Mouse (Mus musculus) lung, embryonic 14.5 days (tissue): ENCODE measurements around the gene A630001G21Rik. TPM values are rescaled to one million over a fixed set of nuclear protein-coding genes. Genes with fewer than 3 reads are reported as not detected.

Experiments used
- ATAC-seq: fragments of 200-750 bp; cut with Nextera tagmentation; 2 replicates; pipeline ENCODE4 v1.8.0; 2017; ENCODE audit warnings: mild to moderate bottlenecking, moderate TSS enrichment, moderate library complexity; ENCODE audit not compliant: insufficient read depth
- DNase-seq: peaks from one replicate; pipeline ENCODE4 v3.0.0-alpha.2; 2015
- H3K27ac ChIP-seq: fragments of 300-500 bp; sonication (generic); 2 replicates; pipeline ENCODE4 v1.5.1; 2014; ENCODE audit warnings: low read depth, mild to moderate bottlenecking, moderate library complexity
- H3K27me3 ChIP-seq: fragments of 300-500 bp; sonication (generic); 2 replicates; pipeline ENCODE4 v1.6.1; 2014; ENCODE audit warnings: low read length, control low read depth; ENCODE audit not compliant: insufficient read depth
- H3K36me3 ChIP-seq: fragments of 300-500 bp; sonication (generic); 2 replicates; pipeline ENCODE4 v1.6.1; 2014; ENCODE audit warnings: control low read depth; ENCODE audit not compliant: insufficient read depth
- H3K4me1 ChIP-seq: fragments of 300-500 bp; sonication (generic); 2 replicates; pipeline ENCODE4 v1.6.1; 2014; ENCODE audit warnings: antibody characterized with exemption, control low read depth; ENCODE audit not compliant: insufficient read depth
- H3K4me2 ChIP-seq: fragments of 300-500 bp; sonication (generic); 2 replicates; pipeline ENCODE4 v1.6.1; 2014; ENCODE audit warnings: mild to moderate bottlenecking
- H3K4me3 ChIP-seq: fragments of 300-500 bp; sonication (generic); 2 replicates; pipeline ENCODE4 v1.5.1; 2014; ENCODE audit warnings: low read depth, low read length
- H3K9ac ChIP-seq: fragments of 300-500 bp; sonication (generic); 2 replicates; pipeline ENCODE4 v1.6.1; 2014
- H3K9me3 ChIP-seq: fragments of 300-500 bp; sonication (generic); 2 replicates; pipeline ENCODE4 v1.6.1; 2016; ENCODE audit warnings: low read depth, low read length, control low read depth
- CTCF ChIP-seq: IDR thresholded peaks from 2 replicates; pipeline ENCODE4 v1.5.1; 2016; ENCODE audit warnings: antibody characterized with exemption, low read depth
- WGBS: fragments of 180-500 bp; shearing (Covaris S2); extraction: QIAGEN DNeasy Blood & Tissue Kit; methylation state at CpG from one replicate; pipeline ENCODE4 v1.1.7; 2014; 5-methylcytosine and 5-hydroxymethylcytosine counted together
- polyA plus RNA-seq: library from polyadenylated mRNA; unstranded; fragments of >200 nt; fragmentation: Nextera tagmentation; extraction: Ambion mirVana; gene quantifications from 2 replicates; pipeline ENCODE4 v1.2.1, GENCODE M21; 2014

Gene A630001G21Rik
- polyA plus RNA-seq, 1 experiment from 2014 or later = 1.4 TPM

DNA sequence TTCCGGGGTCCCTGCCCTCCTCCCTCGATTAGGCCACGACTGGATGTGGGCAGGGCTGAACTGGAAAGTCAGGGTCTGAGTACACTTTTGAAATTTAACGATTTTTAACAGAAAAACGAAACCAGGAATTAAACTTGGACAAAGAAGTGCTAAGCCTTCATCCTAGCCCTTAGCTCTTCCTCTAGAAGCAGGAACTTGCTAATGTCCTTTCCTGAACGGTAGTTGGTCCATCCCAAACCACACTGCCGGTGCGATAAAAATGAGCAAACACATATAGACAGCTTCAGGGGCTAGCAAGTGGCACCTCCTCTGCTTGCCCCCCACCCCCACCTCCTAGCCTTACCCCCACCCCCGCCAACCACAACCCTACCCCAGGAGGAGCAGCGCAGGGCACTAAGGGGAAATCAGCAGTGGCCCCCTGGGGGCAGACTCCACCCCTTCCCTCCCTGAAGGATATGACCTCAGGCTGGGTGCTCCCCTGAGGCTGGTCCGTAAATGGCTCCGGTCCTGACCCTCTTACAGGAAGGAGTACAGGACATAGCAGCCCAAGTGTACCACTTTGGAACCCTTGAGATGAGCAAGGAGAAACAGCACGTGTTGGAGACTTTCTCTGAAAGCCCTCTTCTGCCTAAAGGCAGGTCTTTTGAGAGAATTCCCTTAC, 42.9 kb downstream of the A630001G21Rik start:
- H3K4me3 ChIP-seq = peak overlapping the region; percentile 27; the same call in 1 of the 2 replicates
- H3K9me3 ChIP-seq = no peaks in the 10 kb centered on the region
- 0 out of 2 replicates have a peak overlapping the region, but pooled peaks have one; percentile 6 for H3K9ac ChIP-seq
- H3K27me3 ChIP-seq = no peaks in the 10 kb centered on the region
- 65% methylated on average over 13 of the region's 13 CpGs for WGBS
- DNase-seq (peak; percentile 12), ATAC-seq (peak; percentile 64)
- H3K4me1 ChIP-seq = no peaks in the 10 kb centered on the region
- no peak for TF ChIP-seq CTCF
- H3K4me2 ChIP-seq = peak overlapping the region; percentile 59
- H3K36me3 ChIP-seq = no peaks in the 10 kb centered on the region
- no peak overlapping the region for H3K27ac ChIP-seq

DNA sequence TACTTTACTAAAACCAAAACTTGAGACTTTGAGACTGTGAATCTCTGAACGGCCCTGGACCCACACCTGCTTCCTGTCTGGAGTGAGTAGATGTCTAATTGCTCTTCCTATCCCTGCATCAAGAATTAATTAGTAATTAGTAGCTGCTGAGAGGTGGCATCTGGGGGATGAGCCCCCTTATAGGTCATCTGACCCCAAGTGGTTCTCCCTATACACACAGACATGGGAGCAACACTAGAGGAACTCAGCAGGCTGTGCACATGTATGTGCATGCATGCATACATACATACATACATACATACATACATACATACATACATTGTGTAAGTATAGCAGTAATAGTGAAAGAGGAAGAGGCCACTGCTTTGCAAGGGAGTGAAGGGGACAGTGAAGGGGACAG, 43.9 kb downstream of the A630001G21Rik start:
- ATAC-seq = no peak
- H3K4me2 ChIP-seq = no peak overlapping the region
- H3K9ac ChIP-seq = no peak overlapping the region
- no peaks in the 10 kb centered on the region for H3K36me3 ChIP-seq
- H3K4me1 ChIP-seq = no peaks in the 10 kb centered on the region
- no peak for DNase-seq
- no peaks in the 10 kb centered on the region for H3K9me3 ChIP-seq
- no peak overlapping the region for H3K4me3 ChIP-seq
- H3K27me3 ChIP-seq = no peaks in the 10 kb centered on the region
- 69% methylated on average over 1 of the region's 1 CpGs for WGBS
- no peak for TF ChIP-seq CTCF
- H3K27ac ChIP-seq = no peak overlapping the region

DNA sequence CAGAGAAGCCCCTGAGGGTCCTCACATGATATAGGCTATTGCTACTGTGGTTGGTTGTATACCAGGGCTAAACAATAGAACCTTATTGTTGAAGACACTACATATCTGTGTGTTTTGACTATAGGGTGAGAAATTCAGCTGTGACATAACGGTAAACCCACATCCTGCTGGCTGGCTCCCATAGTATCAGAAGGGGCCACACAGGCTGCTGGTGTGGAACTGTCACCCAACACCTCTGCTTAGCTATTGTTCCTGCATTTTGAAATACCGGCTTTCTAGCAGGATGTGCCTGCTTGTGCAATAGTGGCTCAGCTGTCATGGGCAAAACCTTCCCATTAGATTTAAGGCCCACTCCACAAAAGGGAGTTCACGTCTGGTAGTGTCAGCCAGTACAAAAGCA, 45.9 kb downstream of the A630001G21Rik start:
- TF ChIP-seq CTCF = no peak
- ATAC-seq (no peak), DNase-seq (no peak)
- H3K36me3 ChIP-seq = no peaks in the 10 kb centered on the region
- no peaks in the 10 kb centered on the region for H3K9me3 ChIP-seq
- H3K27me3 ChIP-seq = no peaks in the 10 kb centered on the region
- 73% methylated on average over 3 of the region's 3 CpGs for WGBS
- no peak overlapping the region for H3K4me3 ChIP-seq
- H3K4me1 ChIP-seq = no peaks in the 10 kb centered on the region
- H3K4me2 ChIP-seq = no peak overlapping the region
- no peak overlapping the region for H3K27ac ChIP-seq
- no peak overlapping the region for H3K9ac ChIP-seq

DNA sequence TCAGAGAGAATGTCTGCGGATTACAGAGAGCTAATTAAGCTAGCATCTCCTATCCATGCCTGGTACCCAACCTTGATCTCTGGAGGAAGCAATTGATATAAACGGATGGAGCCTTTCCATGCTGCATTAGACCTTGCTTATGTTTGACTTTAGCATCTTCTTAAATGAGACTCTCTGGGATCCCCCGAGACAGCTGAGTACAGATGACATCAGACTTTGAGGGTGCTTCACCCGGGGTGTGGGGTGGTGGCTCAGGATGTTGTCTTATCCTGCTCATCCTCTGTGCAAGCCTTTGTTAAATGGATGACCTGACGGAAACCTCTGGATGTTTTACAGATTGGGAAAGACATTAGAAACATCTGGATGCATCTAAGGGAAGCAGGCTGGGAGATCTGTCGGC, 48.0 kb downstream of the A630001G21Rik start:
- TF ChIP-seq CTCF = no peak
- DNase-seq (no peak), ATAC-seq (no peak)
- no peaks in the 10 kb centered on the region for H3K9me3 ChIP-seq
- no peaks in the 10 kb centered on the region for H3K4me1 ChIP-seq
- H3K27ac ChIP-seq = no peak overlapping the region
- no peaks in the 10 kb centered on the region for H3K36me3 ChIP-seq
- no peak overlapping the region for H3K4me3 ChIP-seq
- WGBS = 78% methylated on average over 6 of the region's 6 CpGs
- H3K9ac ChIP-seq = no peak overlapping the region
- H3K27me3 ChIP-seq = no peaks in the 10 kb centered on the region
- H3K4me2 ChIP-seq = no peak overlapping the region

DNA sequence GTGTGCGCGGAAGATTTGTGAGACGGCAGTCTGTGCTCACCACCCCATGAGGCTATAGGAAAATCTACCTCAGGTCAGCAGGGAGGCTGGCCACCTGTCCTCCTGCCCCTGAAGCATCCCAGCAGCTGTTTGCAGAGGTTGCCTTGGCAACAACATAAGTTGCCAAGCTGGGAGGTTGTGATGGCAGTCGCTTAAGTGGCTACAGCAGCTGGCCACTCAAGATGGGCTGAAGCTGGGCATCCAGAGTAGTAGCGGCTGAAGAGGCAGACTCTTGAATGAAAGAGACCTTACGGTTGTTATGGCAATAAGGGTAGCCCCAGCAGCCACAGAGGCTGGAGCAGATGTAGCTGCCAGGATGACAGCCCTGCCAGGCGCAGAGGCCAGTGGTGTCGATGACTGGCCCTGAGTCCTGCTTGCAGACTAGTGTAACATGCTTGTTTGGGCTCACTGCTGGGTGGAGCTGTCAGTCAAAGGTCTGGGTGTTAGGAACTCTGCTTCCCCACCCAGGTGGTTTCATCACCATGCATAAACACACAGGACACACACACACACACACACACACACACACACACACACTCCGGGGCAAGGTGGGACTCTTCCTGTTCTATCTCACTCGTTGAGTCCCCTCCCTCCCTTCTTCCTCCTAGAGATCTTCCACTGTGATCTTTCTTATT, 58.1 kb downstream of the A630001G21Rik start:
- Histone ChIP-seq H3K9ac (no peak overlapping the region), H3K36me3 (no peaks in the 10 kb centered on the region), H3K4me2 (no peak overlapping the region), H3K4me3 (no peak overlapping the region), H3K27me3 (no peaks in the 10 kb centered on the region), H3K4me1 (no peaks in the 10 kb centered on the region), H3K27ac (no peak overlapping the region), H3K9me3 (no peaks in the 10 kb centered on the region)
- DNase-seq (no peak), ATAC-seq (peak; percentile 28; the same call in 1 of the 2 replicates)
- 51% methylated on average over 10 of the region's 10 CpGs for WGBS
- TF ChIP-seq CTCF = no peak

DNA sequence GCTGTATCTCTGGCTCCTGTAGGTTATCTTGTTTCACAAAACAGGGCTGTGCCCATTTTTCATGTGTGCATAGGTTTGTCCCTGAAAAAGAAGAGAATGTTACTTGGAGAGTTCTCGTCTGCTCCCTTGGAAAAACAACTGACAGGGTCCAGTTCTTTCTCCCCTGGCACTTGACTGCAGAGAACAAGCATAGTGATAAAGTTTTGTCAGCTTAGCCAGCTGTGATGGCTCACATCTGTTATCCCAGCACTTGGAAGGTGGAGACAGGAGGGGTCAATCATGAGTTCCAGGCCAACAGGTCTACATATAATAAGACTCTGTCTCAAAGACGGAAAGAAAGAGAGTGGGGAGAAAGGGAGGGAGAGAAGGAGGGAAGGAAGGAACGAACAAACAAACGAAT, 59.4 kb downstream of the A630001G21Rik start:
- no peak overlapping the region for H3K27ac ChIP-seq
- DNase-seq (no peak), ATAC-seq (no peak)
- no peak overlapping the region for H3K4me2 ChIP-seq
- H3K9me3 ChIP-seq = no peaks in the 10 kb centered on the region
- H3K4me3 ChIP-seq = no peak overlapping the region
- H3K4me1 ChIP-seq = no peaks in the 10 kb centered on the region
- no peak for TF ChIP-seq CTCF
- WGBS = 31% methylated on average over 4 of the region's 4 CpGs
- no peak overlapping the region for H3K9ac ChIP-seq
- no peaks in the 10 kb centered on the region for H3K27me3 ChIP-seq
- H3K36me3 ChIP-seq = no peaks in the 10 kb centered on the region

DNA sequence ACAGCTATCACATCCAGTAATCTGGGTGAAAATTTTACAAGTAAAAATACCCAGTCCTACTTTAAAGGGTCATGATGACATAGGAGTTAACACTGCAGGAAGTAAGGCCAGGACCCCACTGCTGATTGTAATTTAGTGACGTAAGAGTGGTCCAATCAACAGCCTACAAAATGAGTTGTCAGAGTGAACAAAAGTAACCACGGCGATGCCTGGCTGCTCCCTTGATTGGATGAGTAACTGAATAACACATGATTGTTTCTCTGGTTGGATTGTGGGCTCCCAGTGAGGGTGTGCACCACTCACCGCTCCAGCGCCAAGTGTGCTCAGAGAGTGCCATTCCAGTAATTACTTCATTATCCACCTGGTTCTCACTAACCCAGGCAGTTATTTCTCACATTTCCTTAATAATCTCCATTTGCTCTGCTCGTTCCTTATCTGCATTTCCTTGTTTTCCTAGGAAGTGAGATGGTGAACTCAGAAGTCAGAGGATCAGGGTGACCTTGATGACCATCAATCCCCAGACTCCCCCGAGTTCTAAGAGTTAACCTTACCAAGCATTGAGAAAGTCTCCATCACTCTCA, 61.9 kb downstream of the A630001G21Rik start:
- Histone ChIP-seq H3K4me1 (no peaks in the 10 kb centered on the region), H3K4me2 (no peak overlapping the region), H3K9ac (no peak overlapping the region), H3K36me3 (no peaks in the 10 kb centered on the region), H3K27ac (no peak overlapping the region), H3K4me3 (no peak overlapping the region), H3K9me3 (no peaks in the 10 kb centered on the region), H3K27me3 (no peaks in the 10 kb centered on the region)
- WGBS = 72% methylated on average over 7 of the region's 7 CpGs
- DNase-seq (no peak), ATAC-seq (no peak)
- no peak for TF ChIP-seq CTCF
